Mouse (Mus musculus) forebrain, postnatal 0 days (tissue): ENCODE measurements around the gene Sec24d. TPM values are rescaled to one million over a fixed set of nuclear protein-coding genes. Genes with fewer than 3 reads are reported as not detected.

Source experiments
- ATAC-seq: fragments of 200-750 bp; cut with Nextera tagmentation; 2 replicates; pipeline ENCODE4 v1.8.0; 2017; ENCODE audit warnings: mild to moderate bottlenecking, moderate library complexity
- DNase-seq: peaks from one replicate; pipeline ENCODE4 v3.0.0-alpha.2; 2015
- H3K27ac ChIP-seq: fragments of 300-500 bp; sonication (generic); 2 replicates; pipeline ENCODE4 v1.5.1; 2014; ENCODE audit warnings: low read depth, mild to moderate bottlenecking, antibody characterized with exemption, low read length, moderate library complexity, mixed read lengths
- H3K27me3 ChIP-seq: fragments of 300-500 bp; sonication (generic); 2 replicates; pipeline ENCODE4 v1.6.1; 2014; ENCODE audit warnings: mild to moderate bottlenecking, low read length, mixed read lengths; ENCODE audit not compliant: insufficient read depth
- H3K36me3 ChIP-seq: fragments of 300-500 bp; sonication (generic); 2 replicates; pipeline ENCODE4 v1.6.1; 2014; ENCODE audit warnings: mild to moderate bottlenecking, moderate library complexity; ENCODE audit not compliant: insufficient read depth
- H3K4me1 ChIP-seq: fragments of 300-500 bp; sonication (generic); 2 replicates; pipeline ENCODE4 v1.6.1; 2014; ENCODE audit warnings: antibody characterized with exemption; ENCODE audit not compliant: insufficient read depth
- H3K4me2 ChIP-seq: fragments of 300-500 bp; sonication (generic); 2 replicates; pipeline ENCODE4 v1.6.1; 2014; ENCODE audit warnings: low read depth, mild to moderate bottlenecking, moderate library complexity
- H3K4me3 ChIP-seq: fragments of 300-500 bp; sonication (generic); 2 replicates; pipeline ENCODE4 v1.5.1; 2014; ENCODE audit warnings: low read depth, low read length, mixed read lengths
- H3K9ac ChIP-seq: fragments of 300-500 bp; sonication (generic); 2 replicates; pipeline ENCODE4 v1.6.1; 2014; ENCODE audit warnings: mild to moderate bottlenecking
- H3K9me3 ChIP-seq: fragments of 300-500 bp; sonication (generic); 2 replicates; pipeline ENCODE4 v1.6.1; 2016; ENCODE audit warnings: low read length
- CTCF ChIP-seq: sonication (generic); IDR thresholded peaks from 2 replicates; pipeline ENCODE4 v1.5.1; 2016; ENCODE audit warnings: antibody characterized with exemption, control low read depth, low read depth
- WGBS: fragments of 180-500 bp; shearing (Covaris S2); extraction: QIAGEN DNeasy Blood & Tissue Kit; methylation state at CpG from one replicate; pipeline ENCODE4 v1.1.7; 2014; 5-methylcytosine and 5-hydroxymethylcytosine counted together
- polyA plus RNA-seq: library from polyadenylated mRNA; unstranded; fragments of >200 nt; fragmentation: Nextera tagmentation; extraction: Ambion mirVana; gene quantifications from 2 replicates; pipeline ENCODE4 v1.2.1, GENCODE M21; 2015
- total RNA-seq: library from RNA; depleted of rRNA; stranded (reverse); fragments of >200 nt; gene quantifications from 2 replicates; pipeline ENCODE4 v1.2.3, GENCODE M21; 2014; rRNA removed

Sec24d gene
- total and polyA plus RNA-seq, 2 experiments from 2014 or later = 16.3 to 36.5 TPM

DNA sequence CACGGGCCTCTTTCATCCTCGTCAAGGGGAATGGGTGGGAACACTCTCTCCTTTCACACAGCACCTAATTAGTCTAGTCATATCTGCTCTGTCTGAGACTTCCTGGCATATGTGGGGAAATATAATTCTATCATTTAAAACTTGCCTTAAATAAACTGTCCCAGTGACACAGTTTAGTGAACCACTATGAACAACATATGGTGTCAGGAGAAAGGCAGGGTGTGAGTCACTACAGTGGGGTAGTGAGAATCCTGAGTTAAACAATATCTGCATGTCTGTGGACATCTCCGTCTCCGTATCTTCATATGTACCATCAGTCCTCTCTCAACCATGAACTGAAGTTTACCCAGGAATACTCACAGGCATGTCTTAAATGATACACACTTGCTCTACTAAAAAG, 123.9 kb downstream of the Sec24d start:
- H3K27me3 ChIP-seq = no peaks in the 10 kb centered on the region
- 70% methylated on average over 4 of the region's 4 CpGs for WGBS

DNA sequence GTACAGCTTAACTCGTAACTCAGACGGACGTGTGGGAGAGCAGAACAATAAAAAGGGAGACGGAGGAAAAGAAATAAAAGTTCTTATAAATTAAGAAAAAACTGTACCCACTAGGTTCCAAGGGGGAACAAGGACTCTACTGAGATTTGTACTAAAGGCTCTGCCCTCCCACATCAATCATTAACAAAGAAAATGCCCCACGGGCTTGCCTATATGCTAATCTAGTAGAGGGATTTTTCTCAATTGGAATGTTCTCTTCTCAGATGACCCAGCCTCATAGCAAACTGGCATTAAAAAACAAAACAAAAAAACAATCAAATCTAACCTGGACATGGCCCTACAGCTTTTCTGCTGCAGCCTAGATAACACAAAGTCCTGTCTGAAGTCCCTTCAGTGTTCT, 128.4 kb downstream of the Sec24d start:
- H3K27me3 ChIP-seq = no peaks in the 10 kb centered on the region
- 74% methylated on average over 5 of the region's 5 CpGs for WGBS

More for the DNA sequence above, 123.9 kb downstream of the Sec24d start:
- Histone ChIP-seq H3K9ac (no peak overlapping the region), H3K4me3 (no peak overlapping the region), H3K4me1 (no peaks in the 10 kb centered on the region), H3K27ac (no peak overlapping the region), H3K9me3 (no peaks in the 10 kb centered on the region), H3K4me2 (no peak overlapping the region), H3K36me3 (no peaks in the 10 kb centered on the region)
- TF ChIP-seq CTCF = no peak
- ATAC-seq (peak; percentile 34; the same call in 1 of the 2 replicates), DNase-seq (no peak)

DNA sequence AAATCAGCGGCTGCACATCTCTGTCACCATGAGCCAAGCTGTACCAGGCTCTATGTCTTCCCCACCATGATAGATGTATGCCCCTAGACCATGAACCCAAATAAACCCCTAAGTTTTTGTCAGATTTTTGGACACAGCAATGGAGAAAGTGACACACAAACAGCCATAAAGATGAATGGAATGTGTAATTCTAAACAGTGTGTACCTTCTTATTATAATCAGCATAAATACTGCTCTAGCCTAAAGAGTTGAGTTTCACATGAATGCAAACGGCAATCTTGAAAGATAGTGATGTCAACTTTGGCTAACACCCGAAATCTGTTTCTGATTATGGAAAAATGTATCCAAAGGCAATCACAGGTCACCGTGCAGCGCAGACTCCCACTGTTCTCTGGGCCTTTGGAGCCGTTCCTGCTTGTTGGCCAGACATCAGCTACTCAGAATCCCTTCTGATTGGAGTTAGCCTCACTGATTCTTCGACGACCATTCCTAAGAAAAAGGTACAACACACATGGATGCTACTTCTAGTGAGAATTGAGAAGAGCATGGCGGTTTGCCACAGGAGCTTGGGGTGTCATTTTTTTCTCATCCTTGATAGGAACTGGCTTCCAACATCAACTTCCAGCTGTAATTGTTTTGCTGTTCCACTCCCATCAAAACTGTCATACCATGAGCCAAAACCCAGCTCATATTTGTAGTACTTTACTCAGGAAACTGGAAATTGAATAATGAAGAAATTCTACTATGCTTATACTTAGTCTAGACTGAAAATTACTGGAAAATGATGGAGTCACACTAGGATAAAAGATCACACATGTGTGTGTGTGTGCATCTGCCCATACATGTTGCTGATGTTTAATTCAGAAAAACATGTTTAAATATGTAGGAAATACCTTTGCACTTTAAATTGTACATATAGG, 130.6 kb downstream of the Sec24d start:
- DNase-seq (no peak), ATAC-seq (no peak)
- no peak overlapping the region for H3K27ac ChIP-seq
- H3K36me3 ChIP-seq = no peaks in the 10 kb centered on the region
- no peak overlapping the region for H3K4me2 ChIP-seq
- no peaks in the 10 kb centered on the region for H3K4me1 ChIP-seq
- no peak overlapping the region for H3K9ac ChIP-seq
- H3K4me3 ChIP-seq = no peak overlapping the region
- no peak for TF ChIP-seq CTCF
- WGBS = 82% methylated on average over 9 of the region's 9 CpGs
- H3K9me3 ChIP-seq = no peaks in the 10 kb centered on the region
- H3K27me3 ChIP-seq = no peaks in the 10 kb centered on the region

More for the DNA sequence above, 128.4 kb downstream of the Sec24d start:
- TF ChIP-seq CTCF = no peak
- ATAC-seq = no peak
- no peak for DNase-seq
- Histone ChIP-seq H3K4me3 (no peak overlapping the region), H3K36me3 (no peaks in the 10 kb centered on the region), H3K27ac (no peak overlapping the region), H3K9ac (no peak overlapping the region), H3K4me1 (no peaks in the 10 kb centered on the region), H3K9me3 (no peaks in the 10 kb centered on the region), H3K4me2 (no peak overlapping the region)

DNA sequence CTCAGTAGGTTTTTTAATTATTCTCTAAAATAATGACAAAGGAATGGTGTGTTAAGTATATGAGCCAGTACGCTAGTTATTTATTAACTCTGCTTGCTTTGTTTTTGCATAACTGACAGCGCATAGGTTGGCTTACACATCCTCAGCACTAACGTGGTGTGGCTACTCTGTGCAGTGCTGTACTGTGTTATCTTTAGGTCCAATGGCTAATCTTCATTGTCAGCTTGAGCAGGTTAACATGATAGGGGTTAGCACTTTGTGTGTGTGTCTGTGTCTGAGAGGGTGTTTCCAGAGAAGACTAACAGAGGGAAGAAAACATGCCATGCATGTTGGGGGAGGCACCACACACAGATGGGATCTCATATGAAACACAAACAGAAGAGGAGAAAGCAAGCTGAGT, 137.7 kb downstream of the Sec24d start:
- 81% methylated on average over 3 of the region's 3 CpGs for WGBS
- H3K9me3 ChIP-seq = no peaks in the 10 kb centered on the region

DNA sequence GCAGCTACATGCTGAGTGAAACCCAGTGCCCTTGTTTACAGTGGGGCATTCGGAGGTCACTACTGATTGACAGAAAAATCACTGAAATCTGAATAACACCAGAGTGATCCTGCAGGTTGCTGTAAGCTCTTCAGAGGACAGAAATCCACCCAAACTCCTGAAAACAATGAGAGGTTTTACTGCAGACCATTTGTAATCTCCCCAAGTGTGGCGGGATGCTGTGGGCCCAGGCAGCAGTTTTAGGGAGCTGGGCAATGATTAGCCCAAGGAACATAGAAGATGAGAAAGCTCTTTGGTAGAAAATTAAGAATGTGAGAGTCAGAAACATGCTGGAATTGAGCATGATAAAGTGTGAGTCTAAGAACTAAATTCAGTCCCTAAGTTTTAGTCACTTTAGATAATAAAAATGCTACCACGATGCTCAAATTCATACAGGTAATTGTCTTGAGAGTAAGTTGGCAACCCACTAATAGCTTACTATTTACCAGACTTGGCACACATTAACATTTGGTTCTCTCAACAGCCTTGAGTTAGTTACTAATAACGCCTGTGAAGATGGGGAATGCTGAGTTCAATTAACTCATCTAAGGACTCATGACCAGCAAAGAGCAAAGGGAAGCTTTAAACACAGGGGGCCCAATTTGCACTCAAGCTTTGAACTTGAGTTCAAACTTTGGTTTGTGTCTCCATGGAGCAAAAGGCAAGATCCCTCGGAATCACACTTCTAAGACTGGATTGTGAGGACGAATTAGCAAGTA, 144.7 kb downstream of the Sec24d start:
- Histone ChIP-seq H3K36me3 (no peaks in the 10 kb centered on the region), H3K9me3 (no peaks in the 10 kb centered on the region), H3K27ac (no peak overlapping the region), H3K4me1 (no peaks in the 10 kb centered on the region), H3K4me2 (no peak overlapping the region), H3K4me3 (no peak overlapping the region), H3K9ac (no peak overlapping the region), H3K27me3 (no peaks in the 10 kb centered on the region)
- ATAC-seq (no peak), DNase-seq (no peak)
- no peak for TF ChIP-seq CTCF
- whole genome bisulfite sequencing = 71% methylated on average over 6 of the region's 6 CpGs

More for the DNA sequence above, 137.7 kb downstream of the Sec24d start:
- no peak overlapping the region for H3K9ac ChIP-seq
- no peak overlapping the region for H3K27ac ChIP-seq
- H3K27me3 ChIP-seq = no peaks in the 10 kb centered on the region
- H3K36me3 ChIP-seq = no peaks in the 10 kb centered on the region
- DNase-seq (no peak), ATAC-seq (no peak)
- no peak for TF ChIP-seq CTCF
- H3K4me3 ChIP-seq = no peak overlapping the region
- H3K4me1 ChIP-seq = no peaks in the 10 kb centered on the region
- H3K4me2 ChIP-seq = no peak overlapping the region

DNA sequence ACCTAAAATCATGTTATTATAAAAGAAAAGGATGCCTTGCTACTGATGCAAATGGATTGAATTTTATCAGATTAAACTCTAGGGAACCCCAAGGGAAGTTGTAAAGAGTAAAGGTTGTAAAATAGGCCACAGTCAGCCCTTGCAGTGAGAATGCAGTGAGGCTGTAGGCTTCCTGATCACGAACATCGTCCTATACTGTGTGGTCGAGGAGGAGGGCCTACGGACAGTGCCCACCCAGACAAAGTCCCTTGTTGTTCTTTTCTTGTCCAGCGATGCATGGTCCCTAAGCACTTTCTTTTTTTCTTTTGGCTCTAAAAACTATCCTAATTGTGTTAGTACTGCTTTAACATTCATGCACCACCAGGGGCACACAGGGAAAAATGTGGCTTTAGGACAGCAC, 145.9 kb downstream of the Sec24d start:
- Histone ChIP-seq H3K9me3 (no peaks in the 10 kb centered on the region), H3K27ac (no peak overlapping the region), H3K4me2 (no peak overlapping the region), H3K36me3 (no peaks in the 10 kb centered on the region), H3K9ac (no peak overlapping the region), H3K27me3 (no peaks in the 10 kb centered on the region), H3K4me3 (no peak overlapping the region), H3K4me1 (no peaks in the 10 kb centered on the region)
- 17% methylated on average over 5 of the region's 5 CpGs for WGBS
- DNase-seq (no peak), ATAC-seq (no peak)
- no peak; the same call in 1 of the 2 replicates for TF ChIP-seq CTCF

Other genes with a start within 250 kb of the Sec24d start
- 0.14 and 0.15 TPM in 2 replicates for gene Myoz2, start 232.4 kb upstream of the Sec24d start, total RNA-seq
- not detected in 2 replicates for gene Myoz2, start 232.4 kb upstream of the Sec24d start, polyA plus RNA-seq
- gene Synpo2, start 31.3 kb upstream of the Sec24d start, total RNA-seq = 0.54 and 1.6 TPM in 2 replicates
- 1.0 and 2.5 TPM in 2 replicates for gene Synpo2, start 31.3 kb upstream of the Sec24d start, polyA plus RNA-seq
- gene Mettl14, start 118.7 kb downstream of the Sec24d start, total RNA-seq = 6.1 and 8.7 TPM in 2 replicates
- 9.6 and 14.9 TPM in 2 replicates for gene Mettl14, start 118.7 kb downstream of the Sec24d start, polyA plus RNA-seq
- gene Prss12, start 179.5 kb downstream of the Sec24d start, total RNA-seq = 14.5 and 18.9 TPM in 2 replicates
- gene Prss12, start 179.5 kb downstream of the Sec24d start, polyA plus RNA-seq = 14.9 and 17.7 TPM in 2 replicates